Mouse (Mus musculus): ENCODE measurements around the gene Cmtm2a. TPM values are rescaled to one million over a fixed set of nuclear protein-coding genes. Genes with fewer than 3 reads are reported as not detected.

Gene Cmtm2a
- polyA plus RNA-seq (2012; ENCODE audit: low replicate concordance), result not detected in 2 replicates

GRCm38 (mm10) chr8:104293081-104293480, at the start of gene Cmtm2a:
Gene Cmtm2a, minus strand, starts transcription at chr8:104293181.

GRCm38 (mm10) chr8:104339229-104339982, 46.4 kb upstream of the Cmtm2a start, which contains the start of gene Cmtm3:
Gene Cmtm3, plus strand, starts transcription at chr8:104339410.

GRCm38 (mm10) chr8:104321930-104322329, 28.9 kb upstream of the Cmtm2a start, which contains the start of gene Cmtm2b:
Gene Cmtm2b, plus strand, starts transcription at chr8:104322230.

GRCm38 (mm10) chr8:104321267-104321666, 28.3 kb upstream of the Cmtm2a start, which contains the start of gene Gm11020:
Gene Gm11020, plus strand, starts transcription at chr8:104321567.

GRCm38 (mm10) chr8:104309441-104310155, 16.6 kb upstream of the Cmtm2a start, which contains the start of the genes Gm45711 and Cmtm1:
Gene Gm45711, minus strand, starts transcription at chr8:104310081.
Gene Cmtm1, minus strand, starts transcription at chr8:104310145.

GRCm38 (mm10) chr8:104250439-104251367, 42.3 kb downstream of the Cmtm2a start, which contains the start of gene Cklf:
Gene Cklf, plus strand, starts transcription at chr8:104250861.

GRCm38 (mm10) chr8:104248276-104248675, 44.7 kb downstream of the Cmtm2a start, which contains the start of gene Tk2:
Gene Tk2, minus strand, starts transcription at chr8:104248558.

Other genes starting within 250 kb of the Cmtm2a start
- 1.9 and 9.4 TPM in 2 replicates for gene Cdh5, start 191.6 kb downstream of the Cmtm2a start, polyA plus RNA-seq (2012; ENCODE audit: low replicate concordance)
- 0.44 TPM in 1 of 2 replicates, not detected in the other for gene Bean1, start 122.7 kb downstream of the Cmtm2a start, polyA plus RNA-seq (2012; ENCODE audit: low replicate concordance)
- gene Tk2, start 44.6 kb downstream of the Cmtm2a start, polyA plus RNA-seq (2012; ENCODE audit: low replicate concordance), result 16.7 and 27.9 TPM in 2 replicates
- gene Cklf, start 42.3 kb downstream of the Cmtm2a start, polyA plus RNA-seq (2012; ENCODE audit: low replicate concordance), result 2.6 and 4.6 TPM in 2 replicates
- gene Gm45711, start 16.9 kb upstream of the Cmtm2a start, polyA plus RNA-seq (2012; ENCODE audit: low replicate concordance), result not detected in 2 replicates
- gene Cmtm1, start 17.0 kb upstream of the Cmtm2a start, polyA plus RNA-seq (2012; ENCODE audit: low replicate concordance), result not detected in 2 replicates
- gene Gm11020, start 28.4 kb upstream of the Cmtm2a start, polyA plus RNA-seq (2012; ENCODE audit: low replicate concordance), result not detected in 2 replicates
- gene Cmtm2b, start 29.0 kb upstream of the Cmtm2a start, polyA plus RNA-seq (2012; ENCODE audit: low replicate concordance), result not detected in 2 replicates
- gene Cmtm3, start 46.2 kb upstream of the Cmtm2a start, polyA plus RNA-seq (2012; ENCODE audit: low replicate concordance), result 16.1 and 29.9 TPM in 2 replicates
- 1.3 and 1.4 TPM in 2 replicates for gene Cmtm4, start 102.6 kb upstream of the Cmtm2a start, polyA plus RNA-seq (2012; ENCODE audit: low replicate concordance)
- gene Dync1li2, start 149.9 kb upstream of the Cmtm2a start, polyA plus RNA-seq (2012; ENCODE audit: low replicate concordance), result 18.9 and 20.9 TPM in 2 replicates
- 0.30 TPM in 1 of 2 replicates, not detected in the other for gene Terb1, start 216.7 kb upstream of the Cmtm2a start, polyA plus RNA-seq (2012; ENCODE audit: low replicate concordance)
- 0.36 and 11.5 TPM in 2 replicates for gene Nae1, start 241.5 kb upstream of the Cmtm2a start, polyA plus RNA-seq (2012; ENCODE audit: low replicate concordance)
- gene Car7, start 241.5 kb upstream of the Cmtm2a start, polyA plus RNA-seq (2012; ENCODE audit: low replicate concordance), result 25.6 and 116 TPM in 2 replicates